Mouse (Mus musculus): Measurements from ENCODE around the gene Ucp2. TPM values are rescaled to one million over a fixed set of nuclear protein-coding genes. Genes with fewer than 3 reads are reported as not detected.
A peak's percentile ranks its signal among the peaks of the same experiment; 100 is the strongest.

Ucp2 gene
- polyA plus RNA-seq (2012; rRNA removed) (329 and 337 TPM in 2 replicates), polyA plus RNA-seq (2014; fragmentation: Nextera tagmentation; extraction: Ambion mirVana) (556 and 628 TPM in 2 replicates)

DNA sequence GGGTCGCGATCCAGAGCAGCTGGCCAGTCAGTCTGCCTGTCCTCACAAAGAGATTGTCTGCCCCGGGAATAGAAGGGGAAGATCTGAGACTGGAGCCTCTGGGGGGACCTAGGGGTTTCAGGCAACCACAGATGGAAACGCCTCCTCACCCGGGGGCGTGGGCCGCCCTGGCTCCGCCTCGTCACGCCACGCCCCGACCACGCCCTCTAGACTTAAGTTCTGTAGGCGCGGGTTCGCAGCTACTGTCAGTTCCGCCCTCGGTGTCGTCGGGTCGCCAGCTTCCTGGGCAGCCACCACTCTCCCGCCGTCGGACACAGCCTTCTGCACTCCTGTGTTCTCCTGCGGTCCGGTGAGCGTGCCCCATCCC, at the start of gene Ucp2:
Ucp2 (plus strand) TSS at position 221 of the 367 bp plus-strand sequence.
- Histone ChIP-seq H3K4me3 (ENCODE audit: insufficient read depth in 1 of 2, low read depth in 2 of 2, low read length in 2 of 2) (peak within 1 kb of the TSS; percentile 78 to 97), H3K9me3 (ENCODE audit: control insufficient read depth, low read length) (no peaks in the 10 kb centered on the region), H3K27me3 (ENCODE audit: control insufficient read depth, insufficient read depth, low read length) (no peaks in the 10 kb centered on the region), H3K27ac (peak within 1 kb of the TSS; percentile 56), H3K9ac (replicated peaks) (peak within 1 kb of the TSS; percentile 98), H3K36me3 (replicated peaks; ENCODE audit: control insufficient read depth, insufficient read depth, low read depth) (peaks cover 42% of the 10 kb centered on the region), H3K4me2 (ENCODE audit: low read depth) (peak within 1 kb of the TSS; percentile 91), H3K4me1 (replicated peaks; ENCODE audit: control insufficient read depth in 2 of 2, insufficient read depth in 2 of 2, low read length in 1 of 2) (peaks cover 14 to 25% of the 10 kb centered on the region in 2 experiments)
- ATAC-seq (ENCODE audit: insufficient read depth) (peak; percentile 88), DNase-seq (ENCODE audit: low read depth in 3 of 3, low spot score in 3 of 3) (peak; percentile 88)
- no peak; the same call in 1 of the 2 replicates for TF ChIP-seq CTCF (IDR thresholded peaks at IDR 0.05; ENCODE audit: low read depth)
- TF ChIP-seq EP300 (IDR thresholded peaks at IDR 0.05; ENCODE audit: low read depth): peak; percentile 20; the same call in 1 of the 2 replicates
- under 1% methylated on average over 27 of the region's 27 CpGs for WGBS (ENCODE audit: insufficient replicate concordance)

GRCm38 (mm10) chr7:100443728-100444127, 49.4 kb upstream of the Ucp2 start:
- Histone ChIP-seq H3K9ac (replicated peaks) (no peak overlapping the region), H3K27ac (no peak overlapping the region), H3K4me2 (ENCODE audit: low read depth) (no peak overlapping the region), H3K27me3 (ENCODE audit: control insufficient read depth, insufficient read depth, low read length) (no peaks in the 10 kb centered on the region), H3K36me3 (replicated peaks; ENCODE audit: control insufficient read depth, insufficient read depth, low read depth) (peaks cover 20% of the 10 kb centered on the region), H3K9me3 (ENCODE audit: control insufficient read depth, low read length) (no peaks in the 10 kb centered on the region), H3K4me1 (replicated peaks; ENCODE audit: control insufficient read depth in 2 of 2, insufficient read depth in 2 of 2, low read length in 1 of 2) (no peaks in the 10 kb centered on the region), H3K4me3 (ENCODE audit: insufficient read depth in 1 of 2, low read depth in 2 of 2, low read length in 2 of 2) (no peak overlapping the region)
- DNase-seq (ENCODE audit: low read depth in 3 of 3, low spot score in 3 of 3): no peak
- 48% methylated on average over 4 of the region's 4 CpGs for WGBS (ENCODE audit: insufficient replicate concordance)
- no peak for ATAC-seq (ENCODE audit: insufficient read depth)
- TF ChIP-seq CTCF (IDR thresholded peaks at IDR 0.05; ENCODE audit: low read depth) (no peak), EP300 (IDR thresholded peaks at IDR 0.05; ENCODE audit: low read depth) (no peak)

- TF ChIP-seq CTCF (IDR thresholded peaks at IDR 0.05; ENCODE audit: low read depth) (no peak), EP300 (IDR thresholded peaks at IDR 0.05; ENCODE audit: low read depth) (no peak)
- no peak overlapping the region for H3K27ac ChIP-seq
- H3K4me2 ChIP-seq (ENCODE audit: low read depth): no peak overlapping the region
- H3K9me3 ChIP-seq (ENCODE audit: control insufficient read depth, low read length): no peaks in the 10 kb centered on the region
- ATAC-seq (ENCODE audit: insufficient read depth) (no peak), DNase-seq (ENCODE audit: low read depth in 3 of 3, low spot score in 3 of 3) (no peak)
- H3K4me1 ChIP-seq (replicated peaks; ENCODE audit: control insufficient read depth in 2 of 2, insufficient read depth in 2 of 2, low read length in 1 of 2): no peaks in the 10 kb centered on the region
- H3K9ac ChIP-seq (replicated peaks): no peak overlapping the region
- WGBS (ENCODE audit: insufficient replicate concordance): 94% methylated on average over 5 of the region's 5 CpGs
- no peak overlapping the region for H3K4me3 ChIP-seq (ENCODE audit: insufficient read depth in 1 of 2, low read depth in 2 of 2, low read length in 2 of 2)
- H3K36me3 ChIP-seq (replicated peaks; ENCODE audit: control insufficient read depth, insufficient read depth, low read depth): peaks cover 23% of the 10 kb centered on the region
- H3K27me3 ChIP-seq (ENCODE audit: control insufficient read depth, insufficient read depth, low read length): no peaks in the 10 kb centered on the region
These were observed 46.9 kb upstream of the Ucp2 start for GRCm38 (mm10) chr7:100446271-100446670.

DNA sequence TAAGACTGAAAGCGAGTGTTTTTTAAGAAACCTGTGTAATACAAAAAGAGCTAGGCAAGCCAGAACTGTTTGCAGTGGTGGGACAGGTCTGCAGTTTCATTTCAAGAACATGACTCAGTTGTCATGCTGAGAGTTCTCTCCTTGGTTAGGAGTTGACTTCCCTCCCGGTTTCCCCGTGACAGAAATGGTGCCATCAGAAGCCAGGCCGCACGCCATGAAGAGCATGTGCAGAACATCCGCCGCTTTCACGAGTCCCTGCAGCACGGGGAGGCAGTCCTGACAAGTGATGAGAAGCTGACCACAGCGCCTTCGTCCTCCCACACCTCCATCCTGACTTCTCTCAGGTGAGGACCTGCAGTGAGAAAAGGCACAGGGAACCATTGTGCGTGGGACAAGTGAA, 44.6 kb upstream of the Ucp2 start:
- no peaks in the 10 kb centered on the region for H3K4me1 ChIP-seq (replicated peaks; ENCODE audit: control insufficient read depth in 2 of 2, insufficient read depth in 2 of 2, low read length in 1 of 2)
- no peak overlapping the region for H3K4me3 ChIP-seq (ENCODE audit: insufficient read depth in 1 of 2, low read depth in 2 of 2, low read length in 2 of 2)
- H3K36me3 ChIP-seq (replicated peaks; ENCODE audit: control insufficient read depth, insufficient read depth, low read depth): peaks cover 25% of the 10 kb centered on the region
- no peak overlapping the region for H3K27ac ChIP-seq
- ATAC-seq (ENCODE audit: insufficient read depth) (no peak), DNase-seq (ENCODE audit: low read depth in 3 of 3, low spot score in 3 of 3) (no peak)
- no peak overlapping the region for H3K9ac ChIP-seq (replicated peaks)
- no peaks in the 10 kb centered on the region for H3K9me3 ChIP-seq (ENCODE audit: control insufficient read depth, low read length)
- 87% methylated on average over 12 of the region's 12 CpGs for WGBS (ENCODE audit: insufficient replicate concordance)
- H3K27me3 ChIP-seq (ENCODE audit: control insufficient read depth, insufficient read depth, low read length): no peaks in the 10 kb centered on the region
- no peak overlapping the region for H3K4me2 ChIP-seq (ENCODE audit: low read depth)
- no peak for TF ChIP-seq CTCF (IDR thresholded peaks at IDR 0.05; ENCODE audit: low read depth)
- TF ChIP-seq EP300 (IDR thresholded peaks at IDR 0.05; ENCODE audit: low read depth): no peak

DNA sequence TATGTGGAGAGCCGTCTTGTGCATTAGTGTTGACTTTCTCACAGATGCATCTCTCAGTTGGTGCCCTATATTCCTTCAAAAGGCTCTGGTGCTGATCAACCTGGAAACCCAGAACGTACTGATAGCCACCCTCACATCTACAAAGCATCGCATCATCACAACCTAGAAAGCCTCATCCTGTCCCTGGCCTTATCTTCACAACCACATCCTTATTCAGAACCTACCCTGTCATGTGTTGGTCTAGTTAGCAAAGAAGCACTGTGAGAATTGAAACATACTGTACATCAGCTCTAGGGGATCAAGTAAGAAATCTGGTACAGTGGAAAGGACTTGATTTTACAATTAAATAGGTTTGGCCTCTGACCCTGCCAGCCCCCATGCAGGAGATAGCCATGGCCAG, 44.2 kb upstream of the Ucp2 start:
- TF ChIP-seq EP300 (IDR thresholded peaks at IDR 0.05; ENCODE audit: low read depth) (no peak), CTCF (IDR thresholded peaks at IDR 0.05; ENCODE audit: low read depth) (no peak)
- no peak overlapping the region for H3K9ac ChIP-seq (replicated peaks)
- H3K4me1 ChIP-seq (replicated peaks; ENCODE audit: control insufficient read depth in 2 of 2, insufficient read depth in 2 of 2, low read length in 1 of 2): no peaks in the 10 kb centered on the region
- no peak overlapping the region for H3K27ac ChIP-seq
- H3K9me3 ChIP-seq (ENCODE audit: control insufficient read depth, low read length): no peaks in the 10 kb centered on the region
- no peak overlapping the region for H3K4me2 ChIP-seq (ENCODE audit: low read depth)
- no peak overlapping the region for H3K4me3 ChIP-seq (ENCODE audit: insufficient read depth in 1 of 2, low read depth in 2 of 2, low read length in 2 of 2)
- DNase-seq (ENCODE audit: low read depth in 3 of 3, low spot score in 3 of 3): no peak
- H3K36me3 ChIP-seq (replicated peaks; ENCODE audit: control insufficient read depth, insufficient read depth, low read depth): peaks cover 25% of the 10 kb centered on the region
- WGBS (ENCODE audit: insufficient replicate concordance): 45% methylated on average over 3 of the region's 3 CpGs
- no peaks in the 10 kb centered on the region for H3K27me3 ChIP-seq (ENCODE audit: control insufficient read depth, insufficient read depth, low read length)
- no peak for ATAC-seq (ENCODE audit: insufficient read depth)

Measured in liver, embryonic 14.5 days (tissue).